9 mouse cellular contexts compared by ENCODE assay signal in genomic region chr7:90280274-90280875, GRCm38 (mm10). TPM values are rescaled to one million over a fixed set of nuclear protein-coding genes. Genes with fewer than 3 reads are reported as not detected.
DNase-seq lines count a peak whose midpoint lies in the region; ATAC-seq lines count a peak whose summit lies in the region.
"Had no signal": no experiment of that assay in that cellular context is flagged by ENCODE, and none has a peak within 500 bp of the region (broad histone marks: within the 10 kb centered on the region; RNA-seq: fewer than 3 reads in every experiment).

No protein-coding gene starts in this region.

- no peak overlapping the region for H3K9ac ChIP-seq in forebrain, embryonic 11.5 days (ENCODE audit: low read length)
- H3K9ac ChIP-seq in forebrain, embryonic 15.5 days (replicated peaks): no peak overlapping the region

- no peaks in the 10 kb centered on the region for H3K27me3 ChIP-seq in forebrain, embryonic 11.5 days (ENCODE audit: control insufficient read depth, insufficient read depth, low read length)
- no peaks in the 10 kb centered on the region for H3K27me3 ChIP-seq in forebrain, embryonic 15.5 days

- H3K4me1 ChIP-seq in forebrain, embryonic 11.5 days (replicated peaks; ENCODE audit: control insufficient read depth, insufficient read depth, low read length): no peaks in the 10 kb centered on the region
- no peaks in the 10 kb centered on the region for H3K4me1 ChIP-seq in forebrain, embryonic 15.5 days

- no peak overlapping the region for H3K4me3 ChIP-seq in forebrain, embryonic 11.5 days (ENCODE audit: low read depth, low read length)
- no peak overlapping the region for H3K4me3 ChIP-seq in forebrain, embryonic 15.5 days

- no peak for DNase-seq in forebrain, embryonic 11.5 days (ENCODE audit: low spot score)
- DNase-seq in right cerebral cortex, adult 2 months (ENCODE audit: low spot score in 2 of 2): peak; percentile 25 to 29
- DNase-seq in right cerebral cortex, postnatal 36 days (ENCODE audit: low spot score in 2 of 2): no peak
- DNase-seq in cerebellum, adult 8-10 months: peak; percentile 15
- DNase-seq in lung, postnatal 25 days (ENCODE audit: low spot score): peak; percentile 45
- no peak for DNase-seq in urinary bladder, postnatal 10 days (ENCODE audit: low spot score)

- no peaks in the 10 kb centered on the region for H3K36me3 ChIP-seq in forebrain, embryonic 11.5 days (ENCODE audit: control insufficient read depth, insufficient read depth, low read length)
- H3K36me3 ChIP-seq in forebrain, embryonic 15.5 days: no peaks in the 10 kb centered on the region

- H3K9me3 ChIP-seq in forebrain, embryonic 11.5 days (ENCODE audit: control insufficient read depth, low read length): no peaks in the 10 kb centered on the region
- H3K9me3 ChIP-seq in forebrain, embryonic 15.5 days: no peaks in the 10 kb centered on the region

- 66% methylated on average over 11 of the region's 11 CpGs for WGBS in forebrain, embryonic 11.5 days
- 66% methylated on average over 11 of the region's 11 CpGs for WGBS in forebrain, embryonic 15.5 days

- no peak overlapping the region for H3K4me2 ChIP-seq in forebrain, embryonic 11.5 days (ENCODE audit: low read depth, low read length, severe bottlenecking)
- no peak overlapping the region for H3K4me2 ChIP-seq in forebrain, embryonic 15.5 days (replicated peaks)

- H3K27ac ChIP-seq in forebrain, embryonic 11.5 days (ENCODE audit: low read depth, low read length): no peak overlapping the region
- H3K27ac ChIP-seq in forebrain, embryonic 15.5 days (replicated peaks): no peak overlapping the region

- ATAC-seq in forebrain, embryonic 11.5 days (replicated peaks; ENCODE audit: low FRiP score): 0 out of 2 replicates have a peak, but pooled peaks have one; percentile 44
- ATAC-seq in forebrain, embryonic 15.5 days (replicated peaks): no peak
- ATAC-seq in inflammation-experienced regulatory T-cells, adult 6 months: peak; percentile 81

RNA-seq across cellular contexts. Expression of gene Ccdc83, which starts 14.8 kb away (rescaled TPM):
- not detected in 2 replicates for polyA plus RNA-seq in forebrain, embryonic 11.5 days (2014; fragmentation: Nextera tagmentation; extraction: Ambion mirVana)
- polyA plus RNA-seq in forebrain, embryonic 15.5 days (2015; fragmentation: Nextera tagmentation; extraction: Ambion mirVana): not detected in 2 replicates
- under 1 TPM in 1 of 3 experiments, not detected in 2; 0.25 TPM for polyA plus RNA-seq in inflammation-experienced regulatory T-cells, adult 6 months (2017; shearing (Covaris generic))
- polyA plus RNA-seq: large intestine, adult 2 months had no signal

RNA-seq across cellular contexts. Expression of gene Sytl2, which starts 21.7 kb away (rescaled TPM):
- 0.75 and 1.5 TPM in 2 replicates for polyA plus RNA-seq in forebrain, embryonic 11.5 days (2014; fragmentation: Nextera tagmentation; extraction: Ambion mirVana)
- 0.97 and 1.2 TPM in 2 replicates for polyA plus RNA-seq in forebrain, embryonic 15.5 days (2015; fragmentation: Nextera tagmentation; extraction: Ambion mirVana)
- 10 to 100 TPM; 20.2 to 37.1 (median 20.6) TPM for polyA plus RNA-seq in inflammation-experienced regulatory T-cells, adult 6 months (2017; shearing (Covaris generic))

Comparison
In these comparisons a context has a peak if more than half of its experiments do, and no peak if none do; other contexts are left out.
1. DNase-seq: peak in right cerebral cortex, adult 2 months (2 of 2), cerebellum, adult 8-10 months (single experiment) and lung, postnatal 25 days (single experiment); none in forebrain, embryonic 11.5 days (single experiment), right cerebral cortex, postnatal 36 days (0 of 2) and urinary bladder, postnatal 10 days (single experiment).